Mouse (Mus musculus) hindbrain, embryonic 14.5 days (tissue): ENCODE measurements around the gene Btnl6. TPM values are rescaled to one million over a fixed set of nuclear protein-coding genes. Genes with fewer than 3 reads are reported as not detected.

Experiments
- ATAC-seq: fragments of 200-750 bp; cut with Nextera tagmentation; 2 replicates; pipeline ENCODE4 v1.8.0; 2017; ENCODE audit warnings: moderate number of reproducible peaks, mild to moderate bottlenecking, moderate TSS enrichment, moderate library complexity; ENCODE audit not compliant: low FRiP score
- DNase-seq: peaks from one replicate; pipeline ENCODE4 v3.0.0-alpha.2; 2015; ENCODE audit warnings: low spot score
- H3K27ac ChIP-seq: fragments of 300-500 bp; sonication (generic); 2 replicates; pipeline ENCODE4 v1.5.1; 2014; ENCODE audit warnings: mild to moderate bottlenecking, moderate library complexity
- H3K27me3 ChIP-seq: fragments of 300-500 bp; sonication (generic); 2 replicates; pipeline ENCODE4 v1.6.1; 2014; ENCODE audit warnings: mild to moderate bottlenecking, low read length, mixed read lengths; ENCODE audit not compliant: control insufficient read depth, insufficient read depth
- H3K36me3 ChIP-seq: fragments of 300-500 bp; sonication (generic); replicated peaks from 2 replicates; pipeline ENCODE4 v1.6.1; 2014; ENCODE audit not compliant: control insufficient read depth, insufficient read depth
- H3K4me1 ChIP-seq: fragments of 300-500 bp; sonication (generic); replicated peaks from 2 replicates; pipeline ENCODE4 v1.6.1; 2014; ENCODE audit warnings: antibody characterized with exemption, low read length, mixed read lengths; ENCODE audit not compliant: control insufficient read depth, insufficient read depth
- H3K4me2 ChIP-seq: fragments of 300-500 bp; sonication (generic); replicated peaks from 2 replicates; pipeline ENCODE4 v1.6.1; 2014; ENCODE audit warnings: mild to moderate bottlenecking, moderate library complexity
- H3K4me3 ChIP-seq: fragments of 300-500 bp; sonication (generic); replicated peaks from 2 replicates; pipeline ENCODE4 v1.5.1; 2014; ENCODE audit warnings: mild to moderate bottlenecking, low read length
- H3K9ac ChIP-seq: fragments of 300-500 bp; sonication (generic); 2 replicates; pipeline ENCODE4 v1.6.1; 2014
- H3K9me3 ChIP-seq: fragments of 300-500 bp; sonication (generic); 2 replicates; pipeline ENCODE4 v1.6.1; 2016; ENCODE audit warnings: low read length; ENCODE audit not compliant: control insufficient read depth
- WGBS: fragments of 180-500 bp; shearing (Covaris S2); extraction: QIAGEN DNeasy Blood & Tissue Kit; methylation state at CpG from one replicate; pipeline ENCODE4 v1.1.7; 2014; 5-methylcytosine and 5-hydroxymethylcytosine counted together
- polyA plus RNA-seq: library from polyadenylated mRNA; unstranded; fragments of >200 nt; fragmentation: Nextera tagmentation; extraction: Ambion mirVana; gene quantifications from 2 replicates; pipeline ENCODE4 v1.2.1, GENCODE M21; 2014

Btnl6 gene
- not detected in 2 replicates for polyA plus RNA-seq

DNA sequence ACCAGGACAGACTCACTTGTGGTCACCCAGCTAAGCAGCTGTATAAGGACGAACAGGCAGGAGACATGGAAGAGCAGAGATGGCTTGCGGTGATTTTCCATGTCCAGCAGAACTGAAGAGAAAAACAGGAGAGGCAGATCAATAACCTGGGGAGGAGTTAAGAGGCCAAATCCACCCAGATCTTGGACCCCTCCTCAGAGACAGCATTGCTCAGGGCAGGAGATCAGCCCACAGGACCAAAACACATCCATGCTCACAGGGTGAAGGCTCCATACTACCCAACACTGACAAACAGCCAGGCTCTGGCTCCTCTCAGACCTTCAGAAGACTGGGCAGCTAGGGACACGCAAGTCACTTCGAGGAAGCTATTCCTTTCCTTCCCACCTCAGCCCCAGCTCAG, at the start of gene Btnl6:
TSS of gene Btnl6 (minus strand) at position 101 of the 400 bp plus-strand sequence.
- Histone ChIP-seq H3K36me3 (no peaks in the 10 kb centered on the region), H3K27me3 (no peaks in the 10 kb centered on the region), H3K4me1 (no peaks in the 10 kb centered on the region), H3K9ac (no peak within 1 kb of the TSS), H3K4me3 (no peak within 1 kb of the TSS), H3K4me2 (no peak within 1 kb of the TSS), H3K27ac (no peak within 1 kb of the TSS), H3K9me3 (no peaks in the 10 kb centered on the region)
- DNase-seq (no peak), ATAC-seq (no peak)
- WGBS, result 89% methylated on average over 4 of the region's 4 CpGs

DNA sequence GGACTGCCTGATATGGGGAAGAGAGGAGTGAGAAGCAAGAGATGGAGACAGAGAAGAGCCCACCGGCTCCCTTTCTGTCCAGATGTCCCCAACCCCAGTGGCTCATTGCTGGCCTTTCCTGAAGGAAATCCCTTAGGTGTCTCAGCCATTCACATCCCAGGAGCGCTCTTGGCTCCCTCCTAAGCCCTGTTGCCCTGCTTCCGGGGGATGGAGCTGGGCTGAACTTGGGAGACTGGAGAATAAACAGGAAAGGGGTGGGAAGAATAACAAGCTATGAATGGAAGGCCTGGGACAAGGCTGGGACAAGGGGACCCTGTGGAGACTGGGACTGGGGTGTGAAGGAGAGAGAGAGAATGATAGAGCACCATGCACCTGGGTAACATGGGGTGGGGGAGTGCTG, 47.6 kb upstream of the Btnl6 start:
- no peak overlapping the region for H3K9ac ChIP-seq
- no peak overlapping the region for H3K4me3 ChIP-seq
- no peaks in the 10 kb centered on the region for H3K27me3 ChIP-seq
- 0 out of 2 replicates have a peak overlapping the region, but pooled peaks have one; percentile 35 for H3K27ac ChIP-seq
- no peak for DNase-seq
- H3K36me3 ChIP-seq, result no peaks in the 10 kb centered on the region
- no peak for ATAC-seq
- no peaks in the 10 kb centered on the region for H3K9me3 ChIP-seq
- 64% methylated on average over 3 of the region's 3 CpGs for WGBS
- no peaks in the 10 kb centered on the region for H3K4me1 ChIP-seq
- H3K4me2 ChIP-seq, result no peak overlapping the region; the same call in 1 of the 2 replicates

GRCm38 (mm10) chr17:34564003-34564421, 46.9 kb upstream of the Btnl6 start, which contains the start of gene Notch4:
Gene Notch4, plus strand, starts transcription at chr17:34564268.
- no peak for ATAC-seq
- H3K36me3 ChIP-seq, result no peaks in the 10 kb centered on the region
- no peak for DNase-seq
- H3K27ac ChIP-seq, result peak within 1 kb of the TSS; percentile 35; the same call in 1 of the 2 replicates
- H3K9me3 ChIP-seq, result no peaks in the 10 kb centered on the region
- H3K9ac ChIP-seq, result no peak within 1 kb of the TSS
- H3K4me3 ChIP-seq, result no peak within 1 kb of the TSS
- no peak within 1 kb of the TSS; the same call in 1 of the 2 replicates for H3K4me2 ChIP-seq
- no peaks in the 10 kb centered on the region for H3K4me1 ChIP-seq
- WGBS, result 16% methylated on average over 6 of the region's 6 CpGs
- no peaks in the 10 kb centered on the region for H3K27me3 ChIP-seq

DNA sequence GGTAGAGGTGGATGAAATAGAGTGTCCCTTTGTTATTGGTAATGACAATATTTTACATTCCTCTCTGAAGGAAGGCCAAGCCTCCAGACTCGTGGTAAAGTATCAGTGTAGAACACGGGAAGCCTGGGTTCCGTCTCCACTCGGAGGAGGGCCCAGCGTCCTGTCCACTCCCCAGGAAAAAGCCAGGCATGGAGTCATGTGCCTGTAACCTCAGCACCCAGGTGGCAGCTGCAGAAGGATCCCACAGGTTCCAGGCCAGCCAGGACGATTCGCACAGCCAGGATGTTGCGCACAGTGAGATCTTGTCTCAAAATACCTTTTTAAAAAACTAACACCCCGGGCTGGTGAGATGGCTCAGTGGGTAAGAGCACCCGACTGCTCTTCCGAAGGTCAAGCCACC, 46.2 kb upstream of the Btnl6 start:
- no peak overlapping the region for H3K4me2 ChIP-seq
- no peak overlapping the region for H3K4me3 ChIP-seq
- H3K9ac ChIP-seq, result no peak overlapping the region
- DNase-seq (no peak), ATAC-seq (no peak)
- 73% methylated on average over 11 of the region's 11 CpGs for WGBS
- H3K27ac ChIP-seq, result no peak overlapping the region
- no peaks in the 10 kb centered on the region for H3K36me3 ChIP-seq
- H3K4me1 ChIP-seq, result no peaks in the 10 kb centered on the region
- H3K27me3 ChIP-seq, result no peaks in the 10 kb centered on the region
- no peaks in the 10 kb centered on the region for H3K9me3 ChIP-seq

DNA sequence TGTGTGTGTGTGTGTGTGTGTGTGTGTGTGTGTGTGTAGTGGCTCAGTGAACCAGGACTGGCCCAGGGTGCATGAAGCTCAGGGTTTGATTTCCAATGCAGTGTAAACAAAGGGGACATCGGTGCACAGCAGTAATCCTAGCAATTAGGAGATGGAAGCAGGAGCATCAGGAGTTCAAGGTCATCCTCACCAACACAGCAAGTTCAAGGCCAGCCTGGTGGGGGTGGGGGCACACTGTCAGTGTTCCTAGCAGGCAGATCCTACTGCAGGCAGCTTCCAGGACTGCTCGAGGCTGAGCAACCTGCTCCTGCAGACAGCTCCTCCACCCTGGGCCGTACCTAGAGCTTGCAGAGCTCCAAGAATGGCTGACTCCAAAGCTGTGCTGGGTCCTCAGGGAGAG, 45.4 kb upstream of the Btnl6 start:
- 79% methylated on average over 3 of the region's 3 CpGs for WGBS

DNA sequence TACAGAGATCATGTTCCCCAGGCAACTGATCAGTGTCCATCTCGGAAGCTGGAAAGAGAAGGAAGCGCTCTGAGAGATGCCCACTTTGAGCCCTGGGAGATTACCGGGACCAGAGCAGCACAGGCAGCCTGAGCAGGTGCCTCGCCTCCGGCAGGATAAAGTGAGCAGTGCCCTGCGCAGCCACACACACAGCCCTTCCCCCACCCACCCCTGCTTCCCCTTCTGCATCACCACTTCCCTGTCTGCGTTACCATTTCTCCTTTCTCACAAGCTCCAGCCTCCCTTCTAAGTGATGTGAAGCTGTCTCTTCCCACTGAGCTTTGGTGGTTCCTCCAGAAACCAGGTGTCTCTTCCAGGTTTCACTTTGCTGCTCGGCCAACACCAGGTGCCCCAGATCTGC, 44.0 kb upstream of the Btnl6 start:
- 45% methylated on average over 8 of the region's 8 CpGs for WGBS

More for the DNA sequence above, 45.4 kb upstream of the Btnl6 start:
- Histone ChIP-seq H3K9ac (no peak overlapping the region), H3K9me3 (no peaks in the 10 kb centered on the region), H3K27me3 (no peaks in the 10 kb centered on the region), H3K36me3 (no peaks in the 10 kb centered on the region), H3K27ac (no peak overlapping the region), H3K4me3 (no peak overlapping the region), H3K4me2 (no peak overlapping the region), H3K4me1 (no peaks in the 10 kb centered on the region)
- ATAC-seq (no peak), DNase-seq (no peak)

DNA sequence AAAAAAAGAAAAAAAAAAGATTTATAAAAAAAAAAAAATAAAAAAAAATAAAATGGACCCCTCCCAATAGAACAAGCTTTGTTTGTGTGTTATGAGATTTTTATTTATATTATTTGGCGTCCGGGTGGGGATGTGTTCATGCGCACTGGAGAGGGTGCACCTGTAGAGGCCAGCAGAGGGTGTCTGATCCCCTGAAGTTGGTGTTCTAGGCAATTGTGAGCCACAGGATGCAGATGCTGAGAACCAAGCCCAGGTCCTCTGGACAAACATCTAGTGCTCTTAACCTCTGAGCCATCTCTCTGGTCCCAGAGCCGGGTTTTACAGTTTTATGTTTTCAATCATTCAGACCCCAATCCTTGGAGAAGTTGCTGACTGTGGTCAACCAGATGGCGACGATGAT, 43.3 kb upstream of the Btnl6 start:
- no peaks in the 10 kb centered on the region for H3K9me3 ChIP-seq
- H3K27me3 ChIP-seq, result no peaks in the 10 kb centered on the region
- H3K36me3 ChIP-seq, result no peaks in the 10 kb centered on the region
- H3K4me2 ChIP-seq, result no peak overlapping the region
- DNase-seq, result no peak
- H3K27ac ChIP-seq, result no peak overlapping the region
- no peaks in the 10 kb centered on the region for H3K4me1 ChIP-seq
- 92% methylated on average over 6 of the region's 6 CpGs for WGBS
- H3K9ac ChIP-seq, result no peak overlapping the region
- ATAC-seq, result no peak
- no peak overlapping the region for H3K4me3 ChIP-seq

More for the DNA sequence above, 44.0 kb upstream of the Btnl6 start:
- no peaks in the 10 kb centered on the region for H3K4me1 ChIP-seq
- no peaks in the 10 kb centered on the region for H3K27me3 ChIP-seq
- ATAC-seq, result no peak
- no peak overlapping the region for H3K4me2 ChIP-seq
- H3K36me3 ChIP-seq, result no peaks in the 10 kb centered on the region
- no peaks in the 10 kb centered on the region for H3K9me3 ChIP-seq
- DNase-seq, result no peak
- no peak overlapping the region; the same call in 1 of the 2 replicates for H3K27ac ChIP-seq
- no peak overlapping the region for H3K9ac ChIP-seq
- no peak overlapping the region for H3K4me3 ChIP-seq

DNA sequence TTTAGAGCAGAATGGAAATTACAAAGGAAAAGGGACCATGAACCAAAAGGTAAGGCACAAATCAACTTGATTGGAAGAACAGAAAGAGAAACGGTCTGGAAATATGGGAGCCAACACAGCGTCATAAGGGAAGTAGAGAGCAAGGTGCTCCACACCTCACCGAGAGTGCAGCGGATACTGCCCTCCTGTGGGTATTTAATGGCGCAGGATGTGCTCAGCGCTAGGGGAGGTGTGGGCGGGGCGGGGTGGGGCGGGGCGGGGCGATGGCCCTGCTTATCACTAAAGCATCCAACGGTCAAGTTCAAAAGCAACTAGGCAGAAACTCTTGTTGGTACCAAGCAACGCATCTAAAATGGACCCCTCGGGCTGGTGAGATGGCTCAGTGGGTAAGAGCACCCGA, 42.7 kb upstream of the Btnl6 start:
- no peak for ATAC-seq
- Histone ChIP-seq H3K27me3 (no peaks in the 10 kb centered on the region), H3K4me1 (no peaks in the 10 kb centered on the region), H3K4me3 (no peak overlapping the region), H3K36me3 (no peaks in the 10 kb centered on the region), H3K9me3 (no peaks in the 10 kb centered on the region), H3K9ac (no peak overlapping the region), H3K27ac (no peak overlapping the region), H3K4me2 (no peak overlapping the region)
- 25% methylated on average over 15 of the region's 15 CpGs for WGBS
- DNase-seq, result no peak

DNA sequence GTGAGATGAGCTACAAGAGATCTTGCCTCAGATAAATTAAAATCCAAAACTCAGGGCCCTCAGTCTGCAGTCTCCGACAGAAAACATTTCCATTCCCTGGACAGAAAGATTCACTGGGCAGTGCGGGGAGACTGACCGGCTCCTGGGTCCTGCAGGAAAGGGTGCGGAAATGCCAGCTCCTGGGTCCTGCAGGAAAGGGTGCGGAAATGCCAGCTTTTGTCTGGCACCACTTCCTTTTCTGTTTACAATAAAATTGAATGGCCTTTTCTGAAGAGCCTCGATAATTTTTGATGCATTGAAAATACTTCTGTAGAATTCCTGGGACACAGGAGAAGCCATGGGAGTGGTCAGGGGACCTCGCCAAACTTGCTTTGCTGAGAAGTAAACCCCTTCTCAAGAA, 42.0 kb upstream of the Btnl6 start:
- H3K27me3 ChIP-seq, result no peaks in the 10 kb centered on the region
- H3K36me3 ChIP-seq, result no peaks in the 10 kb centered on the region
- H3K9me3 ChIP-seq, result no peaks in the 10 kb centered on the region
- H3K4me2 ChIP-seq, result no peak overlapping the region
- ATAC-seq (no peak), DNase-seq (no peak)
- WGBS, result 90% methylated on average over 7 of the region's 7 CpGs
- H3K27ac ChIP-seq, result no peak overlapping the region
- no peak overlapping the region for H3K4me3 ChIP-seq
- no peaks in the 10 kb centered on the region for H3K4me1 ChIP-seq
- H3K9ac ChIP-seq, result no peak overlapping the region

DNA sequence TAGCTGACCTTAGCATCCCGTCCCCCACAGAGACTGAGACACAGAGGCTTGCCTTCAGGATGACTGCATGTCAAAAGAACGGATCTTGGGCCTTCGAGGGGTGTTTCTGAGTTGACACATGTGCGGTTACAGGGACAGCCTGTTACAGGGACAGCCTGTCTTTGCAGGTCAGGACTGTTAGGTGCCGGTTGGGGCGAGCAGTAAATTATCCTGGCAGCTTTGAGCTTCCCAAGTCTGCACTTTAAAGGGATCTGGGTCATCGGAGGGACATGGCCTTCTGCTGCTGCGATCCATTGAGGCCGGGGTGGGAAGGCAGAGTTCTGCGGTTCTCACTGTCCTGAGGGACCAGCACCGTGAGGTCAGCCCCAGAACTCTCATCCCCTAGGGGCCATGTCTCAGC, 40.3 kb upstream of the Btnl6 start:
- Histone ChIP-seq H3K4me3 (no peak overlapping the region), H3K9ac (no peak overlapping the region), H3K27ac (no peak overlapping the region), H3K36me3 (no peaks in the 10 kb centered on the region), H3K4me2 (no peak overlapping the region), H3K4me1 (no peaks in the 10 kb centered on the region), H3K9me3 (no peaks in the 10 kb centered on the region), H3K27me3 (no peaks in the 10 kb centered on the region)
- DNase-seq (no peak), ATAC-seq (no peak)
- WGBS, result 81% methylated on average over 11 of the region's 11 CpGs
